8 mouse cellular contexts compared by ENCODE assay signal in genomic region chr4:129059125-129059551, GRCm38 (mm10). TPM values are rescaled to one million over a fixed set of nuclear protein-coding genes. Genes with fewer than 3 reads are reported as not detected.
A peak's percentile ranks its signal among the peaks of the same experiment; 100 is the strongest.
DNase-seq lines count a peak whose midpoint lies in the region; ATAC-seq lines count a peak whose summit lies in the region.

No protein-coding gene starts in this region.

- no peaks in the 10 kb centered on the region for H3K36me3 ChIP-seq in embryonic facial prominence, embryonic 13.5 days
- H3K36me3 ChIP-seq in hindbrain, embryonic 14.5 days (replicated peaks; ENCODE audit: control insufficient read depth, insufficient read depth): no peaks in the 10 kb centered on the region
- H3K36me3 ChIP-seq in liver, embryonic 11.5 days (ENCODE audit: control insufficient read depth, insufficient read depth, low read length): no peaks in the 10 kb centered on the region

- ATAC-seq in embryonic facial prominence, embryonic 13.5 days (ENCODE audit: insufficient number of reproducible peaks, insufficient read depth, low FRiP score, low TSS enrichment, low read depth): no peak
- ATAC-seq in hindbrain, embryonic 14.5 days (ENCODE audit: low FRiP score): no peak
- 0 out of 2 replicates have a peak, but pooled peaks have one; percentile 6 for ATAC-seq in liver, embryonic 11.5 days (replicated peaks; ENCODE audit: low FRiP score)

- 2% methylated on average over 13 of the region's 13 CpGs for WGBS in embryonic facial prominence, embryonic 13.5 days
- WGBS in hindbrain, embryonic 14.5 days: 2% methylated on average over 13 of the region's 13 CpGs
- WGBS in liver, embryonic 11.5 days: 5% methylated on average over 13 of the region's 13 CpGs

- no peaks in the 10 kb centered on the region for H3K9me3 ChIP-seq in embryonic facial prominence, embryonic 13.5 days
- no peaks in the 10 kb centered on the region for H3K9me3 ChIP-seq in hindbrain, embryonic 14.5 days (ENCODE audit: control insufficient read depth, low read length)
- no peaks in the 10 kb centered on the region for H3K9me3 ChIP-seq in liver, embryonic 11.5 days (ENCODE audit: control insufficient read depth, low read length)

- H3K4me1 ChIP-seq in embryonic facial prominence, embryonic 13.5 days: peaks cover 18% of the 10 kb centered on the region
- peaks cover 25% of the 10 kb centered on the region for H3K4me1 ChIP-seq in hindbrain, embryonic 14.5 days (replicated peaks; ENCODE audit: control insufficient read depth, insufficient read depth, low read length)
- H3K4me1 ChIP-seq in liver, embryonic 11.5 days (replicated peaks; ENCODE audit: control insufficient read depth, insufficient read depth, low read length): peaks cover 18% of the 10 kb centered on the region

- no peaks in the 10 kb centered on the region for H3K27me3 ChIP-seq in embryonic facial prominence, embryonic 13.5 days
- H3K27me3 ChIP-seq in hindbrain, embryonic 14.5 days (ENCODE audit: control insufficient read depth, insufficient read depth, low read length): no peaks in the 10 kb centered on the region
- H3K27me3 ChIP-seq in liver, embryonic 11.5 days (replicated peaks; ENCODE audit: control insufficient read depth, insufficient read depth, low read length): no peaks in the 10 kb centered on the region

- H3K27ac ChIP-seq in embryonic facial prominence, embryonic 13.5 days: peak overlapping the region; percentile 93; the same call in 1 of the 2 replicates
- H3K27ac ChIP-seq in hindbrain, embryonic 14.5 days: peak overlapping the region; percentile 96
- H3K27ac ChIP-seq in liver, embryonic 11.5 days (ENCODE audit: low read depth, low read length): peak overlapping the region; percentile 89; the same call in 1 of the 2 replicates

- peak overlapping the region; percentile 93 for H3K4me3 ChIP-seq in embryonic facial prominence, embryonic 13.5 days
- peak overlapping the region; percentile 92 for H3K4me3 ChIP-seq in hindbrain, embryonic 14.5 days (replicated peaks; ENCODE audit: low read length)
- peak overlapping the region; percentile 90 for H3K4me3 ChIP-seq in liver, embryonic 11.5 days (ENCODE audit: low read depth, low read length)

- H3K9ac ChIP-seq in embryonic facial prominence, embryonic 13.5 days: peak overlapping the region; percentile 92
- peak overlapping the region; percentile 94 for H3K9ac ChIP-seq in hindbrain, embryonic 14.5 days
- H3K9ac ChIP-seq in liver, embryonic 11.5 days (ENCODE audit: low read depth, low read length): peak overlapping the region; percentile 91

- DNase-seq in 416B (ENCODE audit: low read depth) (peak; percentile 86), MEL-GATA-1-ER (ENCODE audit: extremely low read depth, low read depth) (peak; percentile 56)
- peak; percentile 50 for DNase-seq in hindbrain, embryonic 14.5 days (ENCODE audit: low spot score)
- DNase-seq in liver, embryonic 11.5 days (ENCODE audit: low spot score): no peak
- peak; percentile 37 to 39 for DNase-seq in natural killer cell, adult 2 months (ENCODE audit: low spot score in 2 of 2)
- no peak for DNase-seq in frontal cortex, postnatal 25 days (ENCODE audit: low spot score in 2 of 2)
- no peak for DNase-seq in layer of hippocampus, adult 18-20 months (ENCODE audit: low spot score in 2 of 2)

- H3K4me2 ChIP-seq in embryonic facial prominence, embryonic 13.5 days: peak overlapping the region; percentile 100
- H3K4me2 ChIP-seq in hindbrain, embryonic 14.5 days (replicated peaks): peak overlapping the region; percentile 84
- H3K4me2 ChIP-seq in liver, embryonic 11.5 days: peak overlapping the region; percentile 100

RNA-seq across cellular contexts. Expression of gene Rnf19b, which starts 1.1 kb away (rescaled TPM):
- polyA plus RNA-seq in embryonic facial prominence, embryonic 13.5 days (2015; fragmentation: Nextera tagmentation; extraction: Ambion mirVana): 9.1 and 9.5 TPM in 2 replicates
- 35.5 and 41.1 TPM in 2 replicates for polyA plus RNA-seq in hindbrain, embryonic 14.5 days (2014; fragmentation: Nextera tagmentation; extraction: Ambion mirVana)
- 6.7 and 7.2 TPM in 2 replicates for polyA plus RNA-seq in liver, embryonic 11.5 days (2014; fragmentation: Nextera tagmentation; extraction: Ambion mirVana)
- total RNA-seq in layer of hippocampus, adult 18-20 months (2021): 10 to 100 TPM; 43.5 to 46.4 TPM

RNA-seq across cellular contexts. Expression of gene Tmem54, which starts 46.2 kb away (rescaled TPM):
- 10.6 and 11.3 TPM in 2 replicates for polyA plus RNA-seq in embryonic facial prominence, embryonic 13.5 days (2015; fragmentation: Nextera tagmentation; extraction: Ambion mirVana)
- polyA plus RNA-seq in hindbrain, embryonic 14.5 days (2014; fragmentation: Nextera tagmentation; extraction: Ambion mirVana): 0.33 TPM in 1 of 2 replicates, not detected in the other
- polyA plus RNA-seq in liver, embryonic 11.5 days (2014; fragmentation: Nextera tagmentation; extraction: Ambion mirVana): 2.3 and 3.3 TPM in 2 replicates
- not detected for total RNA-seq in layer of hippocampus, adult 18-20 months (2021)

Comparison
In these comparisons a context has a peak if more than half of its experiments do, and no peak if none do; other contexts are left out.
1. DNase-seq: peak in 416B (single experiment), MEL-GATA-1-ER (single experiment), hindbrain, embryonic 14.5 days (single experiment) and natural killer cell, adult 2 months (2 of 2); none in liver, embryonic 11.5 days (single experiment), frontal cortex, postnatal 25 days (0 of 2) and layer of hippocampus, adult 18-20 months (0 of 2).
2. Peak in every context shown above with its lines, with median percentiles within 50 percentile points of each other: H3K27ac ChIP-seq, H3K4me2 ChIP-seq, H3K4me3 ChIP-seq and H3K9ac ChIP-seq.